Mouse (Mus musculus) intestine, embryonic 14.5 days (tissue): ENCODE data around the gene Gpr89. TPM values are rescaled to one million over a fixed set of nuclear protein-coding genes. Genes with fewer than 3 reads are reported as not detected.

Experiments
- ATAC-seq: fragments of 200-750 bp; cut with Nextera tagmentation; replicated peaks from 2 replicates; pipeline ENCODE4 v1.8.0; 2017; ENCODE audit warnings: low read depth, moderate number of reproducible peaks, moderate TSS enrichment, moderate library complexity; ENCODE audit not compliant: low FRiP score, low TSS enrichment
- DNase-seq: peaks from one replicate; pipeline ENCODE4 v3.0.0-alpha.2; 2018; ENCODE audit warnings: low spot score
- H3K27ac ChIP-seq: fragments of 300-500 bp; sonication (generic); 2 replicates; pipeline ENCODE4 v1.5.1; 2014; ENCODE audit warnings: low read depth, mild to moderate bottlenecking, control low read depth
- H3K27me3 ChIP-seq: fragments of 300-500 bp; sonication (generic); replicated peaks from 2 replicates; pipeline ENCODE4 v1.6.1; 2014; ENCODE audit warnings: low read length, control low read depth; ENCODE audit not compliant: control insufficient read depth, insufficient read depth
- H3K36me3 ChIP-seq: fragments of 300-500 bp; sonication (generic); 2 replicates; pipeline ENCODE4 v1.6.1; 2014; ENCODE audit warnings: low read length, control low read depth; ENCODE audit not compliant: control insufficient read depth, insufficient read depth
- H3K4me1 ChIP-seq: fragments of 300-500 bp; sonication (generic); replicated peaks from 2 replicates; pipeline ENCODE4 v1.6.1; 2014; ENCODE audit warnings: low read length, control low read depth, mixed read lengths; ENCODE audit not compliant: control insufficient read depth, insufficient read depth
- H3K4me2 ChIP-seq: fragments of 300-500 bp; sonication (generic); 2 replicates; pipeline ENCODE4 v1.6.1; 2014; ENCODE audit warnings: low read length
- H3K4me3 ChIP-seq: fragments of 300-500 bp; sonication (generic); 2 replicates; pipeline ENCODE4 v1.5.1; 2014; ENCODE audit warnings: low read depth, low read length, control low read depth, mixed read lengths
- H3K9ac ChIP-seq: fragments of 300-500 bp; sonication (generic); 2 replicates; pipeline ENCODE4 v1.6.1; 2014; ENCODE audit warnings: mild to moderate bottlenecking, low read length
- H3K9me3 ChIP-seq: fragments of 300-500 bp; sonication (generic); 2 replicates; pipeline ENCODE4 v1.6.1; 2016; ENCODE audit warnings: low read length, control low read depth; ENCODE audit not compliant: control insufficient read depth
- WGBS: fragments of 180-500 bp; shearing (Covaris S2); extraction: QIAGEN DNeasy Blood & Tissue Kit; methylation state at CpG from one replicate; pipeline ENCODE4 v1.1.7; 2014; 5-methylcytosine and 5-hydroxymethylcytosine counted together
- polyA plus RNA-seq: library from polyadenylated mRNA; unstranded; fragments of >200 nt; fragmentation: Nextera tagmentation; extraction: Ambion mirVana; gene quantifications from 2 replicates; pipeline ENCODE4 v1.2.1, GENCODE M21; 2014

The Gpr89 gene
- 51.1 and 52.0 TPM in 2 replicates for polyA plus RNA-seq

DNA sequence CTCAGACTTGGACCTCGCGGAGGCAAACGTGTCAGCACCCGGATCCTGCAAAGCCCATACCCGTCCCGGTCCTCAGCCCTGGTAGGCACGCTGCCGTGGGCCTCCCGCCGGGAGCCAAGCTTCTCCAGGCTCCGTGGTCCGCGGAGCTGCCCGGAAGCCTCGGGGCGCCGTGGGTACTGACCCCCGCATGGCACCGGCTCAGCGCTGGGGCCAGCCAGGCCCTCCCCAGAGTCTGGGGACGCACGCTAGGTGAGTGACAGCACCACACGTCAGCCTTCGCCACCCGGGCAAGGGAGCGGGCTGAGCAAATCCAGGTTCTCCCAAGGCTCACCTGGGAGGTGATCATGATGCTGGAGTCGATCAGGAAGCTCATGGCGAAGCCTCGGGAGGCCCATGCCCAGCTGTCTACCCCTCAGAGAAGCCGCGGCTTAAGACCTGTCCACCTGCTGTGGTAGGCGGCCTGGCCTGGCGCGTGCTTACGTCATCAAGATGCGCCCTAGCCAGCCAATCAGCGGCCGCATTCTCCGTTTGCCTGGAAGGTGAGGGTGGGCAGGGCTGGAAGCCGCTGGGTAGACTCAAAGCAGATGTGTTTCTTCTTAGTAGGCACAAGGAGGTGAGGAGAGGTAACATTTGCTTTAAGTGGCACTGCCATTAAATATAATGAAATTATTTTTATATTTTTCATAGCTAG is at the start of gene Gpr89:
Gpr89 (minus strand) TSS at position 496 of the 691 bp plus-strand sequence.
- no peaks in the 10 kb centered on the region for H3K27me3 ChIP-seq
- DNase-seq (peak; percentile 98), ATAC-seq (peak; percentile 97)
- no peaks in the 10 kb centered on the region for H3K9me3 ChIP-seq
- H3K4me2 ChIP-seq = peak within 1 kb of the TSS; percentile 70
- peak within 1 kb of the TSS; percentile 81 for H3K9ac ChIP-seq
- WGBS = under 1% methylated on average over 40 of the region's 40 CpGs
- H3K36me3 ChIP-seq = no peaks in the 10 kb centered on the region
- peak within 1 kb of the TSS; percentile 99 for H3K4me3 ChIP-seq
- H3K27ac ChIP-seq = 0 out of 2 replicates have a peak within 1 kb of the TSS, but pooled peaks have one; percentile 7
- 0 out of 2 replicates have a peak, but pooled peaks cover 4% of the 10 kb centered on the region for H3K4me1 ChIP-seq

GRCm38 (mm10) chr3:96953489-96954233 is 48.5 kb upstream of the Gpr89 start:
- no peaks in the 10 kb centered on the region for H3K36me3 ChIP-seq
- no peaks in the 10 kb centered on the region for H3K9me3 ChIP-seq
- no peaks in the 10 kb centered on the region for H3K27me3 ChIP-seq
- H3K4me1 ChIP-seq = 0 out of 2 replicates have a peak, but pooled peaks cover 3% of the 10 kb centered on the region
- 30% methylated on average over 14 of the region's 14 CpGs for WGBS
- 0 out of 2 replicates have a peak overlapping the region, but pooled peaks have one; percentile 5 for H3K9ac ChIP-seq
- no peak overlapping the region; the same call in 1 of the 2 replicates for H3K27ac ChIP-seq
- ATAC-seq (0 out of 2 replicates have a peak, but pooled peaks have one; percentile 58), DNase-seq (no peak)
- H3K4me2 ChIP-seq = 0 out of 2 replicates have a peak overlapping the region, but pooled peaks have one; percentile 16
- no peak overlapping the region for H3K4me3 ChIP-seq

GRCm38 (mm10) chr3:96942706-96943105 is 37.6 kb upstream of the Gpr89 start:
- ATAC-seq = no peak
- Histone ChIP-seq H3K27ac (no peak overlapping the region), H3K9ac (no peak overlapping the region), H3K36me3 (no peaks in the 10 kb centered on the region), H3K9me3 (no peaks in the 10 kb centered on the region), H3K4me1 (0 out of 2 replicates have a peak, but pooled peaks cover under 1% of the 10 kb centered on the region), H3K4me3 (no peak overlapping the region), H3K4me2 (no peak overlapping the region), H3K27me3 (no peaks in the 10 kb centered on the region)
- DNase-seq = no peak
- WGBS = 87% methylated on average over 2 of the region's 2 CpGs

DNA sequence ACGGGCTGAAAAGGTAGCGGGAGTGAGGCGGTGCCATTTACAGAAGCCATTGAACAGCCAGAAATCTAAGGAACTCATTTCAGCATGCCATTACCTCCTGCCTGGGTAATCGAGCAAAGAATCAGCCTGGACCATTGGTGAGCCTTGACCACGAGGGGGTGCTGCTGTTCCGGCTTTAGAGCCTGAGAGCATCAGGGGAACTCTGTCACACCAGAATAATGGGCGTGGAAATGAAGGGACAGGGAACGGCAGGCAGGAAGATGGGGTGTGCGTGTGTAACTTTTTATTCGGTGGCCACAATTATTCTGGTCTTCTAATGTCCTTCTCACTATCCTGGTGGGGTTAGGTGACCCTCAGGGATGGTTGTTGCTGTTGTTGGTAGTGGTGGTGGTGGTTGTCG is 33.6 kb upstream of the Gpr89 start:
- DNase-seq (peak; percentile 94), ATAC-seq (peak; percentile 70)
- H3K4me2 ChIP-seq = no peak overlapping the region; the same call in 1 of the 2 replicates
- H3K9ac ChIP-seq = no peak overlapping the region
- 0 out of 2 replicates have a peak, but pooled peaks cover 5% of the 10 kb centered on the region for H3K4me1 ChIP-seq
- H3K4me3 ChIP-seq = no peak overlapping the region
- WGBS = 16% methylated on average over 11 of the region's 11 CpGs
- no peaks in the 10 kb centered on the region for H3K36me3 ChIP-seq
- H3K27me3 ChIP-seq = no peaks in the 10 kb centered on the region
- no peaks in the 10 kb centered on the region for H3K9me3 ChIP-seq
- no peak overlapping the region for H3K27ac ChIP-seq

DNA sequence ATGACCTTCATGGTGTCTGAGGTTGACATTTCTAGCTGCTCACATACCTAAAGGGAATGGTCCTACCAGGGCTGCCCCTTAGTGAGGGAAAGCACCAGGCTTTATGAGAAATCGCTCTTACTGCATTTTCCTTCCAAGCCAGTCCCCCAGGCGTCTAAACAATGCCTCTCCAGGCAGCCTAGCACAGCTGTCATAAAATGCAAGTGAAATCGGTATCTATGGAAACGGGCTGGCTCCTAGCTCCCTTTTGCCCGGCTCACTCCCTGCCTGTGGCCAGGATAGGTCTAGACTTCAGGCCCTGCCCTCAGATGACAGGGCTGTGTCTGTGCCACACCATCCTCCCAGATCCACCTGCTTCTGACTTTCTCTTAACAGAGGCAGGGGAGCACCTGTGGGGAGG is 32.5 kb upstream of the Gpr89 start:
- 13% methylated on average over 5 of the region's 5 CpGs for WGBS
- H3K27me3 ChIP-seq = no peaks in the 10 kb centered on the region
- H3K4me3 ChIP-seq = no peak overlapping the region
- H3K4me2 ChIP-seq = no peak overlapping the region
- H3K27ac ChIP-seq = no peak overlapping the region
- DNase-seq (no peak), ATAC-seq (peak; percentile 67)
- no peaks in the 10 kb centered on the region for H3K9me3 ChIP-seq
- H3K9ac ChIP-seq = no peak overlapping the region
- H3K36me3 ChIP-seq = no peaks in the 10 kb centered on the region
- 0 out of 2 replicates have a peak, but pooled peaks cover 7% of the 10 kb centered on the region for H3K4me1 ChIP-seq

- no peak overlapping the region for H3K4me2 ChIP-seq
- H3K4me1 ChIP-seq = peaks cover 7% of the 10 kb centered on the region; the same call in 1 of the 2 replicates
- no peaks in the 10 kb centered on the region for H3K9me3 ChIP-seq
- H3K4me3 ChIP-seq = no peak overlapping the region
- DNase-seq (no peak), ATAC-seq (no peak)
- WGBS = 11% methylated on average over 6 of the region's 6 CpGs
- no peaks in the 10 kb centered on the region for H3K27me3 ChIP-seq
- H3K27ac ChIP-seq = no peak overlapping the region
- H3K36me3 ChIP-seq = no peaks in the 10 kb centered on the region
- H3K9ac ChIP-seq = no peak overlapping the region
Observed at GRCm38 (mm10) chr3:96936241-96936640, 31.1 kb upstream of the Gpr89 start.

- no peak for DNase-seq
- H3K4me2 ChIP-seq = no peak overlapping the region
Observed at GRCm38 (mm10) chr3:96931261-96931681, 26.1 kb upstream of the Gpr89 start.

DNA sequence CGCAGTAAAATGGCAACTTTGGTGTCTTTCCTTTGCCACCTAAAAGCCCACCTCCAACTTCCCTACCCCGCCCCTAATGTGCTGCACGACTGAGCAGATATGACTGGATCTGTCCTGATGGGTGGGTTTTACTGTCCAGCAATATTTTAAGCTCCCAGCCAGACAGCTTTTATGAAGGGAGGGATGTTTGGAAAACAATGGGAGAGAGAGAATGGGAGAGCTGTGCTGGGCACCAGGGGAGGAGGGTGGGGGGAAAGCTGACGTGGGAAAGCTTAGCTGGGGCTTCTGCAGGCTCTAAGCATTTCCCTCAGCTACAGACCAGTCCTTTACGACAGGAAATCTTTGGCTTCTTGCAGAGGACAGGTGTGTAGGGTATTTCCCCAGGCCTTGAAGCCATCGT is 20.8 kb upstream of the Gpr89 start, which contains the start of gene Gja8:
Gja8 (minus strand) TSS at position 101 of the 400 bp plus-strand sequence.
- Histone ChIP-seq H3K4me2 (no peak within 1 kb of the TSS), H3K9ac (no peak within 1 kb of the TSS), H3K4me3 (no peak within 1 kb of the TSS), H3K27ac (no peak within 1 kb of the TSS), H3K9me3 (no peaks in the 10 kb centered on the region), H3K36me3 (no peaks in the 10 kb centered on the region), H3K27me3 (no peaks in the 10 kb centered on the region), H3K4me1 (no peaks in the 10 kb centered on the region)
- DNase-seq = no peak
- no peak for ATAC-seq
- 61% methylated on average over 6 of the region's 6 CpGs for WGBS

More at GRCm38 (mm10) chr3:96931261-96931681, 26.1 kb upstream of the Gpr89 start:
- Histone ChIP-seq H3K9ac (no peak overlapping the region), H3K27me3 (no peaks in the 10 kb centered on the region), H3K27ac (no peak overlapping the region), H3K4me1 (peaks cover 2% of the 10 kb centered on the region; the same call in 1 of the 2 replicates), H3K4me3 (no peak overlapping the region), H3K36me3 (no peaks in the 10 kb centered on the region), H3K9me3 (no peaks in the 10 kb centered on the region)
- 43% methylated on average over 5 of the region's 5 CpGs for WGBS
- no peak for ATAC-seq
